Mouse (Mus musculus) liver, embryonic 14.5 days (tissue): ENCODE measurements around the gene Grid2ip.

ENCODE experiments used
- CTCF ChIP-seq: IDR thresholded peaks from 2 replicates; pipeline ENCODE4 v1.5.1; 2016; ENCODE audit warnings: antibody characterized with exemption, low read depth, control low read depth
- EP300 ChIP-seq: IDR thresholded peaks from 2 replicates; pipeline ENCODE4 v1.6.1; 2016; ENCODE audit warnings: antibody characterized with exemption, low read depth

DNA sequence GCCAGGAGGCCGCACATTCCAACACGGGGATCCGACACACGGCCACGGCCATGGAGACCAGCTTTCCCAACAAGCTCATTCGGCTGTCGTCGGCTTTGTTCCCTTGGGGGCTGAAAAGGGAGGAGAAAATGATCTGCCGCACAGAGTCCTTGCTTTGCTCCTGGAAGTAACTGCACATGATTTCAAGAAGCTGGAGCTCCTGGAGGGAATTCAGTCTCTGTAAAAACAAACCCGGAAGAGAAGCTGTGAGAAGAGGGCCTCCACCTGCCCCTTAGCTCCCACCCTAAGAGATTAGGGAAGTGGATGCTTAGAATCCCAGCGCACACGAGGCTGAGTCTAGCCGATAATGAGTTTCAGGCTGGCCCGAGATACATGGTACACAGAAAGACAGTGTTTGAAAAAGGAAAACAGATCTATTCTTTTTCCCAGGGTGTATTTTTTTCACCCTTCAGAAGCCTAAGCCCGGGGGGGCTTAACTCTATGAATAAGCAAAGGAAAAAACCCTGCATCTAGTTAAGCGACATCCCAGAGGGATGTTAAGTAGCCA, 42.9 kb upstream of the Grid2ip start:
- TF ChIP-seq EP300, result no peak
- no peak for TF ChIP-seq CTCF
